Mouse (Mus musculus) monocyte, adult 2 months (primary cell): ENCODE measurements around the gene Cd300lg.

ENCODE experiments used
- DNase-seq, 2 experiments: peaks; one replicate each; pipeline ENCODE4 v3.0.0; 2022; ENCODE audit warnings: low spot score in 2 of 2, low read depth in 1 of 2

The Cd300lg gene

GRCm38 (mm10) chr11:102049875-102050482 is 8.7 kb downstream of the Cd300lg start:
- no peak for DNase-seq

- no peak for DNase-seq
Observed at GRCm38 (mm10) chr11:102051541-102051940, 10.2 kb downstream of the Cd300lg start.

GRCm38 (mm10) chr11:102051954-102052353 is 10.6 kb downstream of the Cd300lg start:
- no peak for DNase-seq

- no peak for DNase-seq
Observed at GRCm38 (mm10) chr11:102052697-102053096, 11.4 kb downstream of the Cd300lg start.

GRCm38 (mm10) chr11:102053183-102053582 is 11.9 kb downstream of the Cd300lg start:
- DNase-seq: no peak

GRCm38 (mm10) chr11:102053847-102054246 is 12.5 kb downstream of the Cd300lg start:
- DNase-seq: peak in 1 of 2 experiments; percentile 16

GRCm38 (mm10) chr11:102061236-102061940 is 20.1 kb downstream of the Cd300lg start:
- peak; percentile 19 to 46 for DNase-seq

GRCm38 (mm10) chr11:102061941-102062473 is 20.7 kb downstream of the Cd300lg start:
- no peak for DNase-seq

GRCm38 (mm10) chr11:102063076-102063475 is 21.8 kb downstream of the Cd300lg start:
- no peak for DNase-seq

GRCm38 (mm10) chr11:102068969-102069368 is 27.7 kb downstream of the Cd300lg start:
- DNase-seq: no peak

GRCm38 (mm10) chr11:102069633-102070032 is 28.3 kb downstream of the Cd300lg start:
- no peak for DNase-seq

GRCm38 (mm10) chr11:102070426-102070825 is 29.1 kb downstream of the Cd300lg start:
- DNase-seq: no peak

- no peak for DNase-seq
Observed at GRCm38 (mm10) chr11:102072729-102073128, 31.4 kb downstream of the Cd300lg start.

GRCm38 (mm10) chr11:102073722-102074121 is 32.4 kb downstream of the Cd300lg start:
- no peak for DNase-seq

- DNase-seq: no peak
Observed at GRCm38 (mm10) chr11:102082322-102082721, 41.0 kb downstream of the Cd300lg start.

- no peak for DNase-seq
Observed at GRCm38 (mm10) chr11:102083193-102083592, 41.9 kb downstream of the Cd300lg start.

GRCm38 (mm10) chr11:102084159-102084558 is 42.9 kb downstream of the Cd300lg start:
- no peak for DNase-seq

GRCm38 (mm10) chr11:102086331-102086730 is 45.0 kb downstream of the Cd300lg start:
- DNase-seq: no peak

- DNase-seq: peak in 1 of 2 experiments; percentile 8
Observed at GRCm38 (mm10) chr11:102087081-102087751, 45.9 kb downstream of the Cd300lg start.

GRCm38 (mm10) chr11:102087931-102088898 is 46.9 kb downstream of the Cd300lg start, which contains the start of gene Mpp2:
Gene Mpp2, minus strand, starts transcription at chr11:102088515.
- DNase-seq: no peak
